Mouse (Mus musculus) mature B cell (primary cell): Measurements from ENCODE around the gene Xxylt1.

Source experiments
- in situ Hi-C: fragments of 300-500 bp; cut with MboI; formaldehyde crosslinking; loops from 2 replicates; pipeline ENCODE4 v1.14.3; 2019

The Xxylt1 gene

DNA sequence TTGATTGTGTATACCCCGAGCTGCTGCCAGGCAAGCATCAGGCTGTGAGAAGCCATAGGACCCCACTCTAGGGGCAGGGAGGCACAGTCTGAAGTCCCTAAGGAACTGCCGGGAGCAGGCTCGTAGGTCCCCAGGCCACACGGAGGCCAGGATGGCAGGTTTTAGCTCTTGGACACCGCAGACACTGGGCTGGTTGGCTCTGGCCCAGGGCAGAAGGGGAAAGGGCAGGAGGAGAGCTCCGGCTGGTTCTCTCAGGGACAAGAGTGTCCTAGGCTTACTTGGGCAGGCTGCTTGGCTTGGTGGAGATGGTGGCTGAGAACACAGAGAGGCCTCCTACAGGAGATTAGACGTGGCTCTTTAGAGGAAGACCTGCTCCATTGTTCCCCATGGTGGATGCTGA is 162.4 kb downstream of the Xxylt1 start:
- in situ Hi-C loops, result no loop called here

DNA sequence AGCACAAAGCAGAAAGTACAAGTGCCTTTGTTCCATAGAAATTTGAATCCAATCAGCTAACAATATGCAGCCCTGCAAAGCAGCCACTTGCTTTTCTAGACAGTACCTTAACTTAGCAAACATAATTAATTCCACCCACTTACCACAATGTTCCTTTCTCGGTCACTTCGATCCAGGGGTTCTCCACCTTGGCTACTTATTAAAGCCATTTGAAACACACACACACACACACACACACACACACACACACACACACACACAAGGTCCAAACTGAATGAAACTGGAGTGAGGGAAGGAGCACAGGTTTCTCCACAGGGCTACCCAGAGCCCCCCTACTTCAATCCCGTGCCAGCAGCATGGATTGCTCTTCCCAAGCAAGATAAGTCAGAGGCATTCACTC is 164.3 kb downstream of the Xxylt1 start:
- in situ Hi-C loops, result no loop called here

DNA sequence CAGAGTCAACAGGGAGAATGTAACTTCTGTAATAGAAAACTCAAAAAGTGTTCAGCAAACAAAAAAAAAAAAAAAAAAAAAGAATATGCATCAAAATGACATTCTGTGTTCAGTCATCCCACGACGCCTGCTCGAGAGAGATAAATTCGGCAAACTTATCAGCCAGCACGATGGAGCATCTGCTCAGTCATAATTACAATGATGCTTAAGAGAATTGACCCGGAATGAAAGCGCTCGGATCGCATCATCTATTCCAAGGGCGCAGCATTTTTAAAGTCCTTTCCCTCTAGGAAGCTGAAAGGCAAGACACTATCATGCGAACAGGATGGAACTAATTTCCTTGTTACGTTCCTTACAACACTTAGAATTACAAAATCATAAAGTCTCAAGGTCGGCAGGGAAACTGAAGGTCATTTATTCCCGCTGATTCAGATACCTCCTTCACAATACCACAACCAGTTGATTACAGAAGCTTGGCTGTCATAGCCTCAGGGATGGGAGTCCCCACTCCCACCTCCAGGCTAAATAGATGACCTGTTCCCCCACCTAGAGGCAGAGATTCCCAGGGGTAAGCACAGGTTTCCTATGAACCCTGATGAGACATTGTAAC is 165.5 kb downstream of the Xxylt1 start:
- in situ Hi-C loops, result no loop called here
